Mouse (Mus musculus) cerebellum, postnatal 14 days (tissue): ENCODE measurements around the gene Bbs9.

Source experiments
- DNase-seq, 2 experiments: peaks; one replicate each; pipeline ENCODE4 v3.0.0; 2021; ENCODE audit warnings: mixed read lengths in 2 of 2

Gene Bbs9

GRCm38 (mm10) chr9:22697811-22698210 lies 222.3 kb downstream of the Bbs9 start:
- DNase-seq, result no peak

GRCm38 (mm10) chr9:22698501-22698900 lies 223.0 kb downstream of the Bbs9 start:
- DNase-seq, result no peak

GRCm38 (mm10) chr9:22702065-22702611 lies 226.6 kb downstream of the Bbs9 start:
- DNase-seq, result no peak

- DNase-seq, result no peak
Observed at GRCm38 (mm10) chr9:22702812-22703367, 227.4 kb downstream of the Bbs9 start.

- no peak for DNase-seq
Observed at GRCm38 (mm10) chr9:22703541-22703940, 228.0 kb downstream of the Bbs9 start.

- no peak for DNase-seq
Observed at GRCm38 (mm10) chr9:22707166-22707913, 231.8 kb downstream of the Bbs9 start.

- DNase-seq, result peak; percentile 83 to 86
Observed at GRCm38 (mm10) chr9:22708970-22709726, 233.6 kb downstream of the Bbs9 start.

- no peak for DNase-seq
Observed at GRCm38 (mm10) chr9:22710032-22710431, 234.5 kb downstream of the Bbs9 start.

GRCm38 (mm10) chr9:22711339-22711738 lies 235.8 kb downstream of the Bbs9 start:
- no peak for DNase-seq

- DNase-seq, result no peak
Observed at GRCm38 (mm10) chr9:22712743-22713142, 237.2 kb downstream of the Bbs9 start.

GRCm38 (mm10) chr9:22713286-22713685 lies 237.8 kb downstream of the Bbs9 start:
- DNase-seq, result peak; percentile 39 to 62

GRCm38 (mm10) chr9:22717583-22717982 lies 242.1 kb downstream of the Bbs9 start:
- no peak for DNase-seq

GRCm38 (mm10) chr9:22718174-22718823 lies 242.8 kb downstream of the Bbs9 start:
- no peak for DNase-seq

GRCm38 (mm10) chr9:22732646-22733045 lies 257.1 kb downstream of the Bbs9 start:
- DNase-seq, result no peak

- no peak for DNase-seq
Observed at GRCm38 (mm10) chr9:22734954-22735353, 259.4 kb downstream of the Bbs9 start.

GRCm38 (mm10) chr9:22735385-22735784 lies 259.9 kb downstream of the Bbs9 start:
- DNase-seq, result no peak

- no peak for DNase-seq
Observed at GRCm38 (mm10) chr9:22737893-22738292, 262.4 kb downstream of the Bbs9 start.

- no peak for DNase-seq
Observed at GRCm38 (mm10) chr9:22738861-22739260, 263.3 kb downstream of the Bbs9 start.

GRCm38 (mm10) chr9:22741967-22742366 lies 266.5 kb downstream of the Bbs9 start:
- no peak for DNase-seq

GRCm38 (mm10) chr9:22748617-22749016 lies 273.1 kb downstream of the Bbs9 start:
- DNase-seq, result peak in 1 of 2 experiments; percentile 14

GRCm38 (mm10) chr9:22750779-22751545 lies 275.4 kb downstream of the Bbs9 start:
- peak; percentile 25 to 41 for DNase-seq

- DNase-seq, result no peak
Observed at GRCm38 (mm10) chr9:22751546-22751929, 276.0 kb downstream of the Bbs9 start.
